Mouse (Mus musculus) bone marrow macrophage, adult 2 months (primary cell): ENCODE data around the gene Lrrc8b. TPM values are rescaled to one million over a fixed set of nuclear protein-coding genes. Genes with fewer than 3 reads are reported as not detected.
A peak's percentile ranks its signal among the peaks of the same experiment; 100 is the strongest.

Experiments used
- H3K27ac ChIP-seq: 2 replicates; pipeline ENCODE4 v1.5.1; 2012; ENCODE audit warnings: low read depth, low read length; ENCODE audit not compliant: insufficient read depth
- H3K4me1 ChIP-seq: 2 replicates; pipeline ENCODE4 v1.6.1; 2012; ENCODE audit warnings: low read length; ENCODE audit not compliant: control insufficient read depth, insufficient read depth
- H3K4me3 ChIP-seq: 2 replicates; pipeline ENCODE4 v1.5.1; 2012; ENCODE audit warnings: mild to moderate bottlenecking, low read length, moderate library complexity; ENCODE audit not compliant: insufficient read depth
- CTCF ChIP-seq: IDR thresholded peaks from 2 replicates; pipeline ENCODE4 v1.5.1; 2012; ENCODE audit warnings: low read depth, mild to moderate bottlenecking, low read length, moderate library complexity
- POLR2A ChIP-seq: IDR thresholded peaks from 2 replicates; pipeline ENCODE4 v1.6.1; 2012; ENCODE audit warnings: mild to moderate bottlenecking, low read depth, low read length, borderline replicate concordance
- polyA plus RNA-seq: library from polyadenylated mRNA; stranded (reverse); fragments of >200 nt; gene quantifications from 2 replicates; pipeline ENCODE4 v1.2.4, GENCODE M21; 2012; ENCODE audit not compliant: missing spikeins, insufficient read depth, insufficient read length

Lrrc8b gene
- polyA plus RNA-seq, 1 experiment: 6.5 TPM

GRCm38 (mm10) chr5:105494918-105495901 lies 79.6 kb downstream of the Lrrc8b start:
- TF ChIP-seq POLR2A (no peak), CTCF (no peak)
- no peak overlapping the region for H3K27ac ChIP-seq
- peaks cover 23% of the 10 kb centered on the region for H3K4me1 ChIP-seq
- peak overlapping the region; percentile 50 for H3K4me3 ChIP-seq

GRCm38 (mm10) chr5:105496133-105496532 lies 80.6 kb downstream of the Lrrc8b start:
- no peak for TF ChIP-seq POLR2A
- TF ChIP-seq CTCF: no peak
- Histone ChIP-seq H3K4me1 (peaks cover 32% of the 10 kb centered on the region), H3K27ac (no peak overlapping the region), H3K4me3 (no peak overlapping the region)

GRCm38 (mm10) chr5:105496586-105496985 lies 81.0 kb downstream of the Lrrc8b start:
- peaks cover 34% of the 10 kb centered on the region for H3K4me1 ChIP-seq
- TF ChIP-seq CTCF: no peak
- TF ChIP-seq POLR2A: no peak
- H3K4me3 ChIP-seq: no peak overlapping the region
- no peak overlapping the region for H3K27ac ChIP-seq

GRCm38 (mm10) chr5:105498429-105499000 lies 82.9 kb downstream of the Lrrc8b start:
- Histone ChIP-seq H3K4me1 (peaks cover 34% of the 10 kb centered on the region), H3K4me3 (no peak overlapping the region), H3K27ac (no peak overlapping the region)
- TF ChIP-seq POLR2A: no peak
- no peak for TF ChIP-seq CTCF

- TF ChIP-seq CTCF (no peak), POLR2A (no peak)
- H3K4me3 ChIP-seq: no peak overlapping the region
- H3K27ac ChIP-seq: peak overlapping the region; percentile 28
- H3K4me1 ChIP-seq: peaks cover 34% of the 10 kb centered on the region
Observed at GRCm38 (mm10) chr5:105499396-105499795, 83.8 kb downstream of the Lrrc8b start.

- TF ChIP-seq POLR2A (no peak), CTCF (no peak)
- H3K4me3 ChIP-seq: no peak overlapping the region
- H3K4me1 ChIP-seq: peaks cover 31% of the 10 kb centered on the region
- no peak overlapping the region; the same call in 1 of the 2 replicates for H3K27ac ChIP-seq
Observed at GRCm38 (mm10) chr5:105500132-105501121, 84.9 kb downstream of the Lrrc8b start.

- no peak for TF ChIP-seq POLR2A
- TF ChIP-seq CTCF: no peak
- Histone ChIP-seq H3K27ac (no peak overlapping the region), H3K4me1 (peaks cover 25% of the 10 kb centered on the region), H3K4me3 (no peak overlapping the region)
Observed at GRCm38 (mm10) chr5:105501136-105501535, 85.6 kb downstream of the Lrrc8b start.

GRCm38 (mm10) chr5:105508813-105509212 lies 93.2 kb downstream of the Lrrc8b start:
- Histone ChIP-seq H3K4me1 (no peaks in the 10 kb centered on the region), H3K4me3 (no peak overlapping the region), H3K27ac (no peak overlapping the region)
- TF ChIP-seq POLR2A: no peak
- TF ChIP-seq CTCF: no peak

- no peak for TF ChIP-seq CTCF
- no peak for TF ChIP-seq POLR2A
- Histone ChIP-seq H3K4me1 (peaks cover 6% of the 10 kb centered on the region), H3K27ac (no peak overlapping the region), H3K4me3 (no peak overlapping the region)
Observed at GRCm38 (mm10) chr5:105512297-105512696, 96.7 kb downstream of the Lrrc8b start.
